Mouse (Mus musculus): ENCODE results near the gene Setd3.

DNA sequence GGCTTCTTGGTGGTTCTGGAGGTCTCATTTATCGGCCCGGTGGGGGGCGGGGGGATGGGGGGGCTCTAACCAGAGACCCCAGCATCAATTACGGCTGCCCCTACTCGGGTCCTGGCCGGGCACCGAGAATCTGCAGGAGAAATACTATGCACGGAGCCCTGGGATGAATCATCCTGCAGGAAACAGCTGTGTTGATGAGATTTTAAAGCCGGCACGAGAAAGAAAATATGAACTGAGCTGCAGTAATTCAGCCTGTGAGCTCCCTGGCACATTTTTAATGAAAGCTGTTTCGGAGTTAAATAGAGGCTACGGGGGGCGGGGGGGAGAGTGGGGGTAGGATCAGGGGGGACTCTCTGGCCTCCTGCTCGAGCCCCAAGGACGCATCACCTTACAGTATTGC lies 40.0 kb upstream of the Setd3 start:
- TF ChIP-seq POLR2A (IDR thresholded peaks at IDR 0.05; ENCODE audit: borderline replicate concordance, control insufficient read depth, low read depth, low read length) (no peak), CTCF (IDR thresholded peaks at IDR 0.05; ENCODE audit: control insufficient read depth, insufficient read depth, low read length) (no peak)

Measured in bone marrow, adult 2 months (tissue).